Mouse (Mus musculus): ENCODE measurements around the gene Erich4.

DNA sequence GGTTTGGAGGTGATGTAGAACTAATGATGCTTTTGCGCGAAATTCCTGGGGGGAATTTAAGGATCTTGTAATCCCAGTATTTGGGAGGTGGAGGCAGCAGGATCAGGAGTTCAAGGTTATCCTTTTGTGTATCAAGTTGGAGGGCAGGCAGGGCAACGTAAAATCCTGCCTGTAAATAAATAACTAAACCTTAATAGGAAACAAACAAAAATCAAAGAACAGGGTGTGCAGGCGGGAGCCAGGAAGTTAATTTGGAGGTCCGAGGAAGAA is 4.0 kb upstream of the Erich4 start:
- no peak for TF ChIP-seq POLR2A (IDR thresholded peaks at IDR 0.05; ENCODE audit: control insufficient read depth, extremely low read depth, insufficient read depth, low read length, poor library complexity)
- no peak for TF ChIP-seq CTCF (IDR thresholded peaks at IDR 0.05; ENCODE audit: borderline replicate concordance, control insufficient read depth, extremely low read depth, insufficient read depth, low read length, poor library complexity)
